Mouse (Mus musculus) liver, adult (tissue): ENCODE data around the gene Iqgap2.

Experiments used
- GATA4 ChIP-seq: IDR thresholded peaks from 2 replicates; pipeline ENCODE4 v1.6.1; 2014; ENCODE audit warnings: mild to moderate bottlenecking, low read length; ENCODE audit not compliant: insufficient replicate concordance

Gene Iqgap2

DNA sequence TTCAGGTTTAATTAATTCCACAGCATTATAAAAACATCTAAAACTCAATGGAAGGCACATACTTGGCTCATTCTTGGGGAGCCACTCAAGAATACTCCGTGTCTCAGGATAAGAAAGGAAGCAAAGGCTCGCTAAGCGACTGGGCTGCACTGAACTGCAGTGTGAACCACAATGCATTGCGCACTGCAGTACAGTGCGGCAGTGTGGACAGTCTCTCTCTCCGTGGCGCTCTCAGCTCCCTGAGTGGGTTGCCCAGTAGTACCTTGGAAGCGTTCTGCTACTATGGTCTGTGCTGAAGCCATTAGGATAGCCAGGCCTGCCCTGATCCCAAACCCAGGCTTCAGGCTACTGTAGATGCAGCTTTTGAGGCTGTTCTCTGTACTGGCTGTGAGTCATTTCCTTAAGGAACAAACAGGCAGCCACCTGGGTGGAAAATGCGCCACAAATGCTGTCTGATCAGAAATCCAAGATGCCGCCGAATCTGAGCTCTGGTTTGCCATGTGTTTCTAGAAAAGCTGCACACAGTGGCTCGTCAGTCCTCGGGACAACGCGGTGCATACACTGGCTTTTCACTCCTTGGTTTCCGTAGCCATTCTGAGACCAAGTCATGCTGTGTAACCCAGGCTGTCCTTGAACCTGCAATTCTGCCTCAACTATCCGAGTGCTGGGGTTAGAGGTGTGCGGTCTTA, 293.3 kb downstream of the Iqgap2 start:
- TF ChIP-seq GATA4, result no peak

DNA sequence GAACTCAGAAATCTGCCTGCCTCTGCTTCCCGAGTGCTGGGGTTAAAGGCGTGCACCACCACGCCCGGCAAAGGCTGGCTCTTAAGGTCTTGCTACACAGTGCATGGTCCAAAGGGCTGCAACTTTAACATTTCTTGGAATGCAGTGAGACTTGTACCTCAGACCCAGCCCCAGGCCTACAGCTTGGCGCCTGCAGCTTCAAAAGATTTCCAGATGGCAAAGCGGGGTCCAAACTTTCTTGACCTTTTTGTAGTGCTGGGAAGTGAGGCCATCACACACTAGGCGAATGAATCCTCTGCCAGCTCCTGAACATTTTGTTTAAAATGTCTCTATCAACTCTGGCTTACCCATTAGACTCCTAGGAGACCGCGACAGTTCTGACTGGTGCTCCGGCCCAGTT, 294.1 kb downstream of the Iqgap2 start:
- no peak for TF ChIP-seq GATA4

DNA sequence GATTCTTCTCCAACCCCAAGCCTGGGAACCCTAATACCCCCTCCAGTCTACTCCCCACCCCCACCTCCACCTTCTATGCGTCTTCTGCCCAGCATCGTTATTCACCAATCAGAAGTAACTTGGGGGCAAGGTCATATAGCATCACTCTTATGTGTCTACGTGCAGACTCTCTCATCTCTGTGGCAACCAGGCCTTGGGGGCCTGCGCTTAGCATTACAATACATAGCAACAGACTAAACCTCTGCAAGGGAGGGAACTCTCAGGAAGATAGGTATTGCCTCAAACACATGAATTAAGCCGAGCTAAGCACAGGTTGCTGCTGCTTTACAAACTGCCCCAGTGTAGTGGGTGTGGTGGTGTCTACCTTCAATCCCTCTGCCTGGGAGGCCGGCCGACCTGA, 295.0 kb downstream of the Iqgap2 start:
- no peak for TF ChIP-seq GATA4

DNA sequence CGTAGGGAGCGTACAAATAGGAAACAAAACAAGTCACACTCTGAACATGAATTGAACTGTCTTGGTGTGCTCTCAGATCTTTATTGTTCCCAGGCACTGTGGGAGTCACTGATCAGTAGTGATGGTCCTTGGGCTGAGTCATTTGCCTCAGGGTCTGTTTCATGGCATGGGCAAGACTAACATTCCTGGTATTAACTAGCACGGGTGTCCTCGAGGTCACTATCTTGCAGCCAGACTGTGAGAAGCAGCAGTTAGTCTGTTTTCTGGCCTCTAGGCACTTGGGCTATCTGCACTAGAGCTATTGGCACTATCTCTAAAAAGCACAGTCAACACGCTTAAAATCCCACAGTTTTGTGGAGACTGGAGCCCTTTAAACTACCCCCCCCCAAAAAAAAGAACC, 295.8 kb downstream of the Iqgap2 start:
- no peak for TF ChIP-seq GATA4

DNA sequence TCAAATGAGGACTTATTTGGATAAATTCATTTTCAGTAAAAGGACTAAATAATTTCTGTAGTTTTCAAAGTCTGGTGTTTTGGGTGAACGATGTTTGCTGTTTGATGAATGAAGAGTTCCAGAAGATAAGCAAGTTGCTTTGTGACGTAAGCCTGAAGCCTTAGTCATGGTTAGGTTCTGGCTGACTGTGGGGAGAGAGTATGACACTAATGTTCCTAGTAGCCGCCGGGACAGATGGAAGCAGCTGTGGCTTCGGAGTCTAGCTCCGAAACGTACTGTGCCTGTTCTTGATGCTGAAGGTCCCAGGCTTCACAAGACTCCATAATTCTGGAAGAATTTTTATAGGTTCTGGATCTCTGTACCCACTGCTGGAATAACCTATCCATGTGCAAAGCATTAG, 296.3 kb downstream of the Iqgap2 start:
- no peak for TF ChIP-seq GATA4

DNA sequence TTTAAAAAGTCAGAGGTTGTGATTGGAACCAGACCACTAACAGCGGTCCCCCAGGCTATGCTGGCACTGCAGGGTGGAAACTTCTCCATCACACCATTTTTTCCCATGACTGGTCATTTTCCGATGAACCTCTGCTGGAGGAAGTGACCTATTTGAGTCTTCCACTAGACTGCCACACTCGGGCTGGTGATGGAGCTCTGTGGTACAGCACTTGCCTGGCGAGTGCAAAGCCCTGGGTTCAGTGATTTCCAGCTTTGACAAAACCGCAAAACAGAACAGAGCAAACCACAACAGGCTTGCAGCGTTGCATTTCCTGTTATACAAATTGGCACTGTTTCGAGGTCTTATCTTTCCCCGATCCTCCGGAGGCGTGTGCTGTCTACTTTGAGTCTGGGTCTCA, 298.9 kb downstream of the Iqgap2 start:
- TF ChIP-seq GATA4, result no peak

GRCm38 (mm10) chr13:95591606-95592005, 300.1 kb downstream of the Iqgap2 start:
- no peak for TF ChIP-seq GATA4

DNA sequence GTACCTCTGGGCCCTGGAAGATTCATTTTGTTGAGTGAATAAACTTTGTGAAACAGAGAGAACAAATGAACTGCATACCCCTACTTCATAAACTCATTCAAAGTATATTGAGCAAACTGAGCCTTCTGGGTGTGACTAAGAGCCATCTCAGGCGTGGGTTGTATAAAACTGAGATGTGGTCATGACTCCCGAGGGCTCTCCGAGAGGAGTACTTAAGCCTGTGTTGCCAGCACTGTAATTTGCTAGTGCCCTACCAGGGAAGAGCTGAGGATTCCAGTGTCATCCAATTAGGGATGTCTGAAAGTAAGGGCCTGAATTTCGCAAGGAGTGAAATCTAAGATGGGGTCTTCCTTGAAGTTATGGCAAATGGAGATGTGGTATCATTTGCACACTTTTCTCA, 304.1 kb downstream of the Iqgap2 start:
- no peak for TF ChIP-seq GATA4

DNA sequence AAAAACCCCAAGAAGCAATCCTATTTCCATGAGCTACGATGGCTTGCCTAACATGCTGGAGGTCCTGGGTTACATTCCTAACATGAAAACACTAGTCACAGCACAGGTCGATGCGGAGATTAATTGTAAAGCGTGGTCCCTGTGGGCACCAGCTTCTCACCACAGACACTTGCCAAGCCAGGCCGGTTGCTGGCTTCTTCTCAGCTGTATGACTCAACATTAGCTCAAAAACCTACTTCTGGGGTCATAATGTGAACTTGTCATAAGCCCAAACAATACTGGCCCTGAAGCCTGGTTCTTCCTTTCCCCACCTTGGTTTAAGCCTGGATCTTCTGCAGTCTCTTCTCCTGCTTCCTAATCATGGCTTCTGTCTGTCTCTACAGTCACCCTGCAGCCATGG, 306.8 kb downstream of the Iqgap2 start:
- TF ChIP-seq GATA4, result no peak

DNA sequence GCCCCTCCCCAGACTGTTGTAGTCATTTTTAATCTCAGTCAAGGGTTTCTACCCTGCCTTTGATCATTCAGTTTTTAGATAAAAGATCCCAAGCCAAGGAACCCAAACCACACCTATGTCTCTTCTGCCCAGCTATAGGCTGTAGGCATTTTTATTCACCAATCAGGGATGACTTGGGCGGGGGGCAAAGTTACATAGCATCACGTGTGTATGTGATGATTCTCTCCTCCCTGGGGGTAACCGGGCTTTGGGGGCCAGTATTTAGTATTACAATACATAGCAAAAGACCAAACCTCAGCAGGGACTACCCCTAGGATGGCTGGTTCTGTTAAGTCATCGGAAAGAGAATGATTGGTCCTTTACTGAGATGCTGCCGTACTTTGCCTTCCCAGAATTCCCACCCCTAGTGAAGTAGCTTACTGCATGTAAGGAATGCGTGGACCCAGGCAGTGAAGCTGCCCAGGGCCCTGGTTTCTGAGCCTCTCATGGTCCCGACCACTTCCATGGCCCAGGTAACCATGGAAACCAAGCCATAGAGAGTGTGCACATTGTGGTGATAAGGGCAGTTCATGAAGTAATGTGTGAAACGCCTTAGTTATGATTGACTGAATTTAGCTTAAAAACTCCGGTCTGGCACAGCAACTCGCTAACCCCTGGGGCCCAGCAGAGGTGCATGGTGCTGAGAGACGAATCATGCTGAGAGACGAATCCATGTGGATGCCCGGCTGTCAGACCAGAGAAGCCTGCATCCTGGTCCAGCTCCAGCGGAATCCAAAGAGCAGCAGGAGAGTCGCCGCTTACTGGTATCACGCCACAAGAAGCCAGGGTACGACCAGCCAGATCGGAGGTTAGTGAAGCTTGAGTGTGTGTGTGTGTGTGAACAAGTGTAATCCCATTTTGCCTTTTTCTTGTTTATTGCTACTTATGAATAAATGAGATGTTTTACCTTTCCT, 308.2 kb downstream of the Iqgap2 start:
- no peak for TF ChIP-seq GATA4

GRCm38 (mm10) chr13:95581850-95582249, 309.9 kb downstream of the Iqgap2 start:
- TF ChIP-seq GATA4, result no peak

DNA sequence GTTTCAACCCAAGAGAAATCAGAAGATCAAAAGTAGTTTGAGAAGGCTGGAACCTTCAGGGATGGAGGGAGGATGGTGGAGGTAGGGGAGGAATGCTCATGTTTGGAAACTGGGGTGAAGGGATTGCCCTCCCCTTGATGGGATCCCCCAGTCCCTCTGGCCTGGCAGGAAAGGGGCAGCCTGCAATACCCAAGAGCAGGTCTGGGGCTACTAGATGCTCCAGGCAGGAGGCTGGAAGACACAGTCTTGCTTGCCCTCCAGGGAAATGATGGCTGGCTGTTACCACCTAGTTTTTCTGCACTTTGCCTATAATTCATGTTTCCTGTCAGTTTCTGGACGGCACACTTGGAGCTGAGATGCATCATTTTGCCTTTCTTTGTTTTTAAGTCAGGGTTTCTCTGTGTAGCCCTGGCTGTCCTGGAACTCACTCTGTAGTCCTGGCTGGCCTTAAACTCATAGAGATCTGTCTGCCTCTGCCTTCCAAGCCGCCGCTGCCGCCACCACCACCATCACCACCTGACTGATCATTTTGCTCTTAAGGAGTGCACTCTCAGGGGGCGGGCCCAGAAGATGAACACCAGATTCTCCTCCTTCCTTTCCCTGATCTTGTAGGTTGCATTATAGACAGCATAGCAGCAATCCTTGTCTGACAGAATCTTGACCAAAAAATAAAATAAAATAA, 313.6 kb downstream of the Iqgap2 start:
- no peak for TF ChIP-seq GATA4
